ENCODE assay signal across 8 mouse cellular contexts in genomic region chr7:17058071-17058689, GRCm38 (mm10). TPM values are rescaled to one million over a fixed set of nuclear protein-coding genes. Genes with fewer than 3 reads are reported as not detected.
DNase-seq lines count a peak whose midpoint lies in the region; ATAC-seq and TF ChIP-seq lines count a peak whose summit lies in the region.

No protein-coding gene starts in this region.

- ATAC-seq in frontal cortex, adult (ENCODE audit: low TSS enrichment) = peak; percentile 29
- ATAC-seq in hematopoietic stem cell, adult 5-6 weeks (replicated peaks in 1 of 2; ENCODE audit: insufficient read depth in 1 of 2, low FRiP score in 2 of 2, low TSS enrichment in 1 of 2, low read depth in 1 of 2, poor library complexity in 2 of 2, severe bottlenecking in 2 of 2) = peak; percentile 33 to 51
- peak; percentile 83 for ATAC-seq in lung, postnatal 0 days

- peak overlapping the region; percentile 1 to 30; a peak in 2 of 4 replicates for H3K4me3 ChIP-seq in ES-E14 (ENCODE audit: insufficient read depth in 1 of 2, low read depth in 1 of 2, low read length in 2 of 2, poor library complexity in 1 of 2, severe bottlenecking in 1 of 2)
- no peak overlapping the region for H3K4me3 ChIP-seq in lung, postnatal 0 days (ENCODE audit: low read depth, low read length)

- peak overlapping the region; percentile 43 for H3K27ac ChIP-seq in ES-E14 (ENCODE audit: insufficient read depth, low read depth, low read length, poor library complexity, severe bottlenecking)
- H3K27ac ChIP-seq in lung, postnatal 0 days (ENCODE audit: low read length) = peak overlapping the region; percentile 96

- DNase-seq in ES-E14 (ENCODE audit: low read depth, low spot score) = no peak
- peak; percentile 72 for DNase-seq in c-Kit-positive CD71-positive TER-119-negative erythroid progenitor cells, embryonic 14.5 days (ENCODE audit: low read depth)
- DNase-seq in layer of hippocampus, adult 8-10 months (ENCODE audit: low spot score in 2 of 2) = peak; percentile 75 to 77
- peak; percentile 99 for DNase-seq in lung, postnatal 0 days (ENCODE audit: low spot score)
- peak; percentile 67 for DNase-seq in ovary, postnatal 36 days (ENCODE audit: low spot score)
- DNase-seq in urinary bladder, adult 2 months (ENCODE audit: low spot score) = peak; percentile 57

- H3K27me3 ChIP-seq in lung, postnatal 0 days (replicated peaks; ENCODE audit: insufficient read depth, low read length) = no peaks in the 10 kb centered on the region

- H3K4me1 ChIP-seq in ES-E14 (ENCODE audit: control insufficient read depth in 2 of 2, insufficient read depth in 2 of 2, low read length in 2 of 2, poor library complexity in 1 of 2) = peaks cover 3 to 9% of the 10 kb centered on the region in 2 experiments; a peak in 3 of 4 replicates
- H3K4me1 ChIP-seq in lung, postnatal 0 days (ENCODE audit: insufficient read depth, low read depth, low read length) = peaks cover 24% of the 10 kb centered on the region

- in situ Hi-C loops in ES-E14 (cut with MboI; ENCODE audit: low sequenced_read_pairs in 2 of 2, unreplicated experiment in 2 of 2) = no loop called here

- H3K9me3 ChIP-seq in ES-E14 (ENCODE audit: control insufficient read depth, insufficient read depth, low read depth, low read length) = no peaks in the 10 kb centered on the region
- H3K9me3 ChIP-seq in lung, postnatal 0 days (ENCODE audit: low read length) = no peaks in the 10 kb centered on the region

- TF ChIP-seq CTCF in lung, postnatal 0 days (IDR thresholded peaks at IDR 0.05) = peak; percentile 61

- H3K36me3 ChIP-seq in ES-E14 (ENCODE audit: control insufficient read depth, insufficient read depth, low read length, poor library complexity, severe bottlenecking) = no peaks in the 10 kb centered on the region
- peaks cover 10% of the 10 kb centered on the region; the same call in 1 of the 2 replicates for H3K36me3 ChIP-seq in lung, postnatal 0 days (ENCODE audit: insufficient read depth, low read length)

- WGBS in lung, postnatal 0 days = under 1% methylated on average over 15 of the region's 16 CpGs

- peak overlapping the region; percentile 74 for H3K4me2 ChIP-seq in lung, postnatal 0 days (replicated peaks; ENCODE audit: low read depth, low read length)

- peak overlapping the region; percentile 26; the same call in 1 of the 2 replicates for H3K9ac ChIP-seq in ES-E14 (ENCODE audit: insufficient read depth, low read depth, low read length, poor library complexity, severe bottlenecking)
- H3K9ac ChIP-seq in lung, postnatal 0 days (replicated peaks; ENCODE audit: low read depth) = peak overlapping the region; percentile 36

- peak; percentile 99 for TF ChIP-seq EP300 in lung, postnatal 0 days (IDR thresholded peaks at IDR 0.05)

TF ChIP-seq in ES-E14, 5 proteins besides CTCF, POLR2A, EP300 and RAD21:
- TF ChIP-seq ZNF384 (IDR thresholded peaks at IDR 0.05; ENCODE audit: low read depth, low read length) = no peak
- TF ChIP-seq CHD2 (IDR thresholded peaks at IDR 0.05; ENCODE audit: low read depth, low read length) = no peak
- no peak for TF ChIP-seq ZC3H11A (IDR thresholded peaks at IDR 0.05; ENCODE audit: borderline replicate concordance, low read depth, low read length)

RNA-seq across cellular contexts. Expression of gene Hif3a, which starts 4.0 kb away (rescaled TPM):
- total RNA-seq in ES-E14 (2012; rRNA removed) = 2.3 and 4.9 TPM in 2 replicates
- 1.0 and 6.9 TPM in 2 replicates for total RNA-seq in hematopoietic stem cell, adult 5-6 weeks (2017)
- 10 to 100 TPM in 2 of 4 experiments, 1 to 10 TPM in 2; 8.3 to 14.6 (median 11.2) TPM for total RNA-seq in layer of hippocampus, adult 8-10 months (2022)
- 5.3 and 8.2 TPM in 2 replicates for polyA plus RNA-seq in lung, postnatal 0 days (2015; fragmentation: Nextera tagmentation; extraction: Ambion mirVana)
- polyA plus RNA-seq in urinary bladder, adult 2 months (2012; rRNA removed) = 1.5 and 4.1 TPM in 2 replicates

RNA-seq across cellular contexts. Expression of gene Psg16, which starts 15.7 kb away (rescaled TPM):
- total RNA-seq in ES-E14 (2012; rRNA removed) = 0.26 and 0.31 TPM in 2 replicates
- 0.20 and 0.88 TPM in 2 replicates for total RNA-seq in hematopoietic stem cell, adult 5-6 weeks (2017)
- total RNA-seq in layer of hippocampus, adult 8-10 months (2022) = 1 to 10 TPM; 3.2 to 4.9 (median 3.8) TPM
- 0.18 and 0.21 TPM in 2 replicates for polyA plus RNA-seq in lung, postnatal 0 days (2015; fragmentation: Nextera tagmentation; extraction: Ambion mirVana)
- 0.08 and 0.18 TPM in 2 replicates for polyA plus RNA-seq in urinary bladder, adult 2 months (2012; rRNA removed)

RNA-seq across cellular contexts. Expression of gene Ppp5c, which starts 30.5 kb away (rescaled TPM):
- total RNA-seq in ES-E14 (2012; rRNA removed) = 112 and 127 TPM in 2 replicates
- 80.2 and 111 TPM in 2 replicates for total RNA-seq in hematopoietic stem cell, adult 5-6 weeks (2017)
- total RNA-seq in layer of hippocampus, adult 8-10 months (2022) = 100 to 1,000 TPM; 147 to 166 (median 151) TPM
- 65.1 and 71.8 TPM in 2 replicates for polyA plus RNA-seq in lung, postnatal 0 days (2015; fragmentation: Nextera tagmentation; extraction: Ambion mirVana)
- 104 and 116 TPM in 2 replicates for polyA plus RNA-seq in urinary bladder, adult 2 months (2012; rRNA removed)

Comparison
In these comparisons a context has a peak if more than half of its experiments do, and no peak if none do; other contexts are left out.
1. ATAC-seq: peak in every context shown above with its lines; median percentile 83 in lung, postnatal 0 days; 42 in hematopoietic stem cell, adult 5-6 weeks; 29 in frontal cortex, adult.